Mouse (Mus musculus) midbrain, embryonic 12.5 days (tissue): ENCODE data around the gene Mettl8. TPM values are rescaled to one million over a fixed set of nuclear protein-coding genes. Genes with fewer than 3 reads are reported as not detected.

Experiments
- ATAC-seq: fragments of 200-750 bp; cut with Nextera tagmentation; 2 replicates; pipeline ENCODE4 v1.8.0; 2017; ENCODE audit warnings: low read depth, moderate TSS enrichment, moderate library complexity; ENCODE audit not compliant: low FRiP score
- H3K27ac ChIP-seq: fragments of 300-500 bp; sonication (generic); replicated peaks from 2 replicates; pipeline ENCODE4 v1.5.1; 2016; ENCODE audit warnings: mild to moderate bottlenecking
- H3K27me3 ChIP-seq: fragments of 300-500 bp; sonication (generic); 2 replicates; pipeline ENCODE4 v1.6.1; 2016; ENCODE audit warnings: mild to moderate bottlenecking
- H3K36me3 ChIP-seq: fragments of 300-500 bp; sonication (generic); 2 replicates; pipeline ENCODE4 v1.6.1; 2016
- H3K4me1 ChIP-seq: fragments of 300-500 bp; sonication (generic); 2 replicates; pipeline ENCODE4 v1.6.1; 2016
- H3K4me2 ChIP-seq: fragments of 300-500 bp; sonication (generic); replicated peaks from 2 replicates; pipeline ENCODE4 v1.6.1; 2016; ENCODE audit warnings: mild to moderate bottlenecking, moderate library complexity
- H3K4me3 ChIP-seq: fragments of 300-500 bp; sonication (generic); 2 replicates; pipeline ENCODE4 v1.5.1; 2016; ENCODE audit warnings: mild to moderate bottlenecking
- H3K9ac ChIP-seq: fragments of 300-500 bp; sonication (generic); replicated peaks from 2 replicates; pipeline ENCODE4 v1.6.1; 2016; ENCODE audit warnings: mild to moderate bottlenecking, moderate library complexity
- H3K9me3 ChIP-seq: fragments of 300-500 bp; sonication (generic); 2 replicates; pipeline ENCODE4 v1.6.1; 2016; ENCODE audit warnings: mild to moderate bottlenecking
- WGBS: fragments of 180-500 bp; shearing (Covaris S2); methylation state at CpG from one replicate; pipeline ENCODE4 v1.1.7; 2016; 5-methylcytosine and 5-hydroxymethylcytosine counted together
- polyA plus RNA-seq: library from polyadenylated mRNA; unstranded; fragments of >200 nt; fragmentation: Nextera tagmentation; extraction: Ambion mirVana; gene quantifications from 2 replicates; pipeline ENCODE4 v1.2.1, GENCODE M21; 2016

Mettl8 gene
- polyA plus RNA-seq, 1 experiment from 2014 or later: 19.9 TPM

GRCm38 (mm10) chr2:71031973-71032794 is 23.2 kb downstream of the Mettl8 start:
- H3K27ac ChIP-seq: peak overlapping the region; percentile 52; the same call in 1 of the 2 replicates
- no peaks in the 10 kb centered on the region for H3K9me3 ChIP-seq
- H3K9ac ChIP-seq: no peak overlapping the region
- H3K4me1 ChIP-seq: peaks cover 38% of the 10 kb centered on the region
- WGBS: 73% methylated on average over 18 of the region's 18 CpGs
- H3K4me2 ChIP-seq: no peak overlapping the region
- no peak overlapping the region for H3K4me3 ChIP-seq
- no peaks in the 10 kb centered on the region for H3K36me3 ChIP-seq
- peak; percentile 50; the same call in 1 of the 2 replicates for ATAC-seq
- no peaks in the 10 kb centered on the region for H3K27me3 ChIP-seq

- no peak for ATAC-seq
- Histone ChIP-seq H3K4me3 (no peak overlapping the region), H3K4me2 (no peak overlapping the region), H3K4me1 (peaks cover 40% of the 10 kb centered on the region), H3K27me3 (no peaks in the 10 kb centered on the region), H3K36me3 (no peaks in the 10 kb centered on the region), H3K9ac (no peak overlapping the region), H3K27ac (no peak overlapping the region), H3K9me3 (no peaks in the 10 kb centered on the region)
- WGBS: 85% methylated on average over 2 of the region's 2 CpGs
Measured at GRCm38 (mm10) chr2:71030663-71031062, 24.7 kb downstream of the Mettl8 start.

DNA sequence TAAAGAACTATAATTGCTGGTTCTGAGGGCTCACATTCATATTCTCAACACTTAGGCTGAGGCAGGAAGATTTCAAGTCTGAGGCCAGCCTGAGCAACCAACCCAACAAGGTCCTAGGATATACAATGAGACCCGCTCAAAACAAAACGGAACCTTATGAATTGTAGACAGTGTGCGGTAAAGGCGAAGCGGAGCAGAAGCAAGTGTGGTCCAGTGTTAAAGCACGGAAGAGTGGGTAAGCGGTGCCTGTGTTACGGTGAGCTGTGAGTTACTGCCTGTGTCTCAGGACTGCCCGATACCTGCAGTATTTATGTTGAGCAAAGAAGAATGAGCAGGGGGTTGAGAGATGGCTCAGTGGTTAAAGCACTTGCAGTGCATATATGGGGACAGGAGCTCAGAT is 27.8 kb downstream of the Mettl8 start:
- ATAC-seq: no peak
- WGBS: 98% methylated on average over 9 of the region's 9 CpGs
- no peak overlapping the region for H3K27ac ChIP-seq

DNA sequence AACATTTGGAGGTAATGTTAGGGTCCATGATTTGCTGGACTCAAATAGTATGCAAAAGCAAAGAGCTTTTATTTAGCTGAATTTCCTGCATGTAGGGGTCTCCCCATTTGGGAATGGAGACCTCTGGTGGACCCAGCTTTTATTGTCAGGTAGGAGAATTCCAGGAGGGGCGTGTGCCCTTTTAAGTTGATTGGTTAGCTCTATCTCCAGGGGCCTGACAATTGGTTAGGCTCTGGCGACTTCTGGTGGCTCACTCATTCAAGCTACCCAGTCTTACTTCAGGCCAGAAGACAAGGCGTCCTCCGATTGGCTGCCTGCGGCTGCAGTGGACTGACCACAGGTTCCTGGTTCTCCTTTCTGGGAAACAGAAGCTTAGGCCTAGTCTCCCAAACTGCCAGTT is 28.6 kb downstream of the Mettl8 start:
- Histone ChIP-seq H3K27me3 (no peaks in the 10 kb centered on the region), H3K9me3 (no peaks in the 10 kb centered on the region), H3K36me3 (no peaks in the 10 kb centered on the region), H3K9ac (no peak overlapping the region), H3K4me2 (no peak overlapping the region), H3K4me1 (0 out of 2 replicates have a peak, but pooled peaks cover 8% of the 10 kb centered on the region), H3K4me3 (no peak overlapping the region), H3K27ac (no peak overlapping the region)
- 0 out of 2 replicates have a peak, but pooled peaks have one; percentile 27 for ATAC-seq
- WGBS: 41% methylated on average over 5 of the region's 5 CpGs

More for the DNA sequence above, 27.8 kb downstream of the Mettl8 start:
- H3K36me3 ChIP-seq: no peaks in the 10 kb centered on the region
- peaks cover 16% of the 10 kb centered on the region; the same call in 1 of the 2 replicates for H3K4me1 ChIP-seq
- no peak overlapping the region for H3K9ac ChIP-seq
- H3K27me3 ChIP-seq: no peaks in the 10 kb centered on the region
- no peak overlapping the region for H3K4me2 ChIP-seq
- no peaks in the 10 kb centered on the region for H3K9me3 ChIP-seq
- H3K4me3 ChIP-seq: no peak overlapping the region

GRCm38 (mm10) chr2:71025576-71026315 is 29.6 kb downstream of the Mettl8 start:
- H3K4me1 ChIP-seq: 0 out of 2 replicates have a peak, but pooled peaks cover 3% of the 10 kb centered on the region
- H3K9ac ChIP-seq: no peak overlapping the region
- H3K27me3 ChIP-seq: no peaks in the 10 kb centered on the region
- WGBS: 65% methylated on average over 12 of the region's 12 CpGs
- H3K4me2 ChIP-seq: no peak overlapping the region
- H3K27ac ChIP-seq: no peak overlapping the region
- H3K36me3 ChIP-seq: no peaks in the 10 kb centered on the region
- no peak overlapping the region for H3K4me3 ChIP-seq
- H3K9me3 ChIP-seq: no peaks in the 10 kb centered on the region
- no peak for ATAC-seq

DNA sequence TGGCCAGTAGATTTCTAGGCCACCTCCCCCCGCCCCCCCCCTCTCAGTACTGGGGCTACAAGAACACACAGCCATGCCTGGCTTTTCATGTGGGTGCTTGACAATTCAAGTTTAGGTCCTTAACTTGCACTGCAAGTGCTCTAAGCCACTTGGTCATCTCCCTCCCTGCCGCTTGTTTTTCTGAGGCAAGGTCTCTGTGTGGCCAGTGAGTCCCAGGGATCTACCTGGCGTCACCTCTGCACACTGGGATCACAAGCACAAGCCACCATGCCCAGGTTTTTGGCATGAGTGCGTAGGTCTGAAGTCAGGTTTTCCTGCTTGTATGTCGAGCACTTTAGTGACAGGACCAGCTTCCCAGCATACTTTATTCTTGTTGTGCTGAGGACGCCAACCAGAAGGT is 31.4 kb downstream of the Mettl8 start:
- WGBS: 92% methylated on average over 6 of the region's 6 CpGs
- H3K4me1 ChIP-seq: peaks cover 12% of the 10 kb centered on the region
- H3K9me3 ChIP-seq: no peaks in the 10 kb centered on the region
- no peak overlapping the region for H3K4me2 ChIP-seq
- H3K27me3 ChIP-seq: no peaks in the 10 kb centered on the region
- H3K27ac ChIP-seq: no peak overlapping the region
- H3K4me3 ChIP-seq: no peak overlapping the region
- no peak overlapping the region for H3K9ac ChIP-seq
- no peak for ATAC-seq
- no peaks in the 10 kb centered on the region for H3K36me3 ChIP-seq

DNA sequence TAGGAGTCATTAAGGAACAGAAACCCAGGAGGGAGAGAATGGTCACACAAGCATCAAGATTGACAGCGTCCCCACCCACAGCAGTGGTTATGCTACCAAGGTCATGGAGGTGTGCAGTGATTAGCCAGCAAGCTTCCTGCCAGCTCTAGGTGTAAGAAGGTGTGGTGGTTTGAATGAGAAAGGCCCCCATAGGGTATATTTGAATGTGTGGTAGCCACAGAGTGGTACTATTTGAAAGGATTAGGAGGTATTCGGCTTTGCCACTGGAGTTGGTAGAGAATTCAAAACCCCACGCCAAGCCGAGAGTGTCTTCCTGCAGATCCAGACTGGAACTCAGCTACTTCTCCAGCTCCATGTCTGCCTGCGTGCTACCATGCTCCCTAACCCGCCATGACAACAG is 32.4 kb downstream of the Mettl8 start:
- no peaks in the 10 kb centered on the region for H3K27me3 ChIP-seq
- no peak overlapping the region for H3K9ac ChIP-seq
- no peaks in the 10 kb centered on the region for H3K9me3 ChIP-seq
- no peak overlapping the region for H3K4me3 ChIP-seq
- no peak overlapping the region for H3K4me2 ChIP-seq
- H3K36me3 ChIP-seq: no peaks in the 10 kb centered on the region
- 90% methylated on average over 6 of the region's 6 CpGs for WGBS
- H3K4me1 ChIP-seq: peaks cover 12% of the 10 kb centered on the region
- no peak overlapping the region for H3K27ac ChIP-seq
- no peak for ATAC-seq

GRCm38 (mm10) chr2:71020674-71021073 is 34.7 kb downstream of the Mettl8 start:
- WGBS: 90% methylated on average over 8 of the region's 8 CpGs
- H3K4me1 ChIP-seq: peaks cover 10% of the 10 kb centered on the region
- no peak for ATAC-seq

GRCm38 (mm10) chr2:71019704-71020375 is 35.5 kb downstream of the Mettl8 start:
- ATAC-seq: no peak

More at GRCm38 (mm10) chr2:71020674-71021073, 34.7 kb downstream of the Mettl8 start:
- Histone ChIP-seq H3K9ac (no peak overlapping the region), H3K9me3 (no peaks in the 10 kb centered on the region), H3K36me3 (no peaks in the 10 kb centered on the region), H3K27me3 (no peaks in the 10 kb centered on the region), H3K27ac (no peak overlapping the region), H3K4me3 (no peak overlapping the region), H3K4me2 (no peak overlapping the region)

DNA sequence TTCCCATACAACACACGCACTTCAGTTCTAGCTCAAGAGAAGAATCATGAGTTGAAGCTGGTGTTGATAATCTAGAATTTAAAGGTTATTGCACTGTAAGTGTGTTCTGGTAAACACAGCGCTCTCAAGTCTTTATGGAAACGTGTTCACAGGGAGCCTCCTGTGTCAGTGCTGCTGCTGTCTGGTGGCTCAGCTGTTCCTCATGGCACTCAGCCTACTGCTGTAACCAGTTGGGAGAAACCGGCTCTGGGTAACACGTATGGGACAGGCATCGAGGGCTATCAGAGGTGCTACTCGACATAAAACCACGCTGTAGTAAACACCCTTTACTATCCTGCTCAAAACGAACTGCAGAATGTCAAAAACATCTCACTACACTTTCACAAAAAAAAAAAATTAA is 36.1 kb downstream of the Mettl8 start:
- H3K9me3 ChIP-seq: no peaks in the 10 kb centered on the region
- H3K4me2 ChIP-seq: no peak overlapping the region
- no peak overlapping the region for H3K9ac ChIP-seq
- no peak overlapping the region for H3K4me3 ChIP-seq
- 57% methylated on average over 9 of the region's 9 CpGs for WGBS
- no peaks in the 10 kb centered on the region for H3K27me3 ChIP-seq
- H3K4me1 ChIP-seq: peaks cover 10% of the 10 kb centered on the region
- ATAC-seq: no peak
- no peaks in the 10 kb centered on the region for H3K36me3 ChIP-seq
- H3K27ac ChIP-seq: no peak overlapping the region

More at GRCm38 (mm10) chr2:71019704-71020375, 35.5 kb downstream of the Mettl8 start:
- H3K27ac ChIP-seq: peak overlapping the region; percentile 30; the same call in 1 of the 2 replicates
- H3K9ac ChIP-seq: no peak overlapping the region
- H3K36me3 ChIP-seq: no peaks in the 10 kb centered on the region
- no peak overlapping the region for H3K4me3 ChIP-seq
- H3K4me2 ChIP-seq: no peak overlapping the region
- no peaks in the 10 kb centered on the region for H3K27me3 ChIP-seq
- 58% methylated on average over 8 of the region's 8 CpGs for WGBS
- no peaks in the 10 kb centered on the region for H3K9me3 ChIP-seq
- peaks cover 10% of the 10 kb centered on the region for H3K4me1 ChIP-seq

GRCm38 (mm10) chr2:71013521-71013920 is 41.9 kb downstream of the Mettl8 start:
- Histone ChIP-seq H3K9me3 (no peaks in the 10 kb centered on the region), H3K36me3 (no peaks in the 10 kb centered on the region), H3K4me3 (no peak overlapping the region), H3K27me3 (no peaks in the 10 kb centered on the region), H3K4me1 (no peaks in the 10 kb centered on the region), H3K27ac (no peak overlapping the region), H3K9ac (no peak overlapping the region), H3K4me2 (no peak overlapping the region)
- WGBS: 96% methylated on average over 7 of the region's 7 CpGs
- ATAC-seq: no peak

DNA sequence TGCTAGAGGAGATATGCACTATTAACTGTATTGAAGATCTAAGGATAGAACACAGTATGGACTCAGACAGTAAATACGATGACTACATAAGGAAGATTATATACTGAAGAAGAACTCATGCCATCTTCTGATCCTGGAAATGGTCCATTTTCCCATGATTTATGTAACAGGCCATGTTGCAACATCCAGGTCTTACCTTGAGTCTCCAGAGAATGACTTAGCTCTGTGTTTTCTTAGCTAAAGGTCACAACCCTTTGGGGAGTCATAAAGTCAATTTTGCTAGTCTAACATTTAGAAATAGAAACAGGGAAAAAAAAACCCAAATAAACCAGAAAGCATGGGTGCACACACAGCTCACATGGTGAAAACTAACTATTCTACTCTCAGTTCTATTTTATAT is 43.6 kb downstream of the Mettl8 start:
- H3K27ac ChIP-seq: no peak overlapping the region
- whole genome bisulfite sequencing: 85% methylated on average over 1 of the region's 1 CpGs
- H3K36me3 ChIP-seq: no peaks in the 10 kb centered on the region
- H3K9ac ChIP-seq: no peak overlapping the region
- H3K27me3 ChIP-seq: no peaks in the 10 kb centered on the region
- no peak for ATAC-seq
- H3K9me3 ChIP-seq: no peaks in the 10 kb centered on the region
- no peak overlapping the region for H3K4me2 ChIP-seq
- no peaks in the 10 kb centered on the region for H3K4me1 ChIP-seq
- no peak overlapping the region for H3K4me3 ChIP-seq
